In genomic region chr5:144322717-144323116, GRCm38 (mm10) we compare ENCODE assay signal across 21 mouse cellular contexts. TPM values are rescaled to one million over a fixed set of nuclear protein-coding genes. Genes with fewer than 3 reads are reported as not detected.
"Had no signal": no experiment of that assay in that cellular context is flagged by ENCODE, and none has a peak within 500 bp of the region (broad histone marks: within the 10 kb centered on the region; RNA-seq: fewer than 3 reads in every experiment).

No protein-coding gene starts in this region.

- ATAC-seq: intestine, embryonic 16.5 days; liver, embryonic 12.5 days; midbrain, embryonic 13.5 days; midbrain, embryonic 16.5 days had no signal

- H3K27ac ChIP-seq: kidney, embryonic 15.5 days; limb, embryonic 12.5 days; limb, embryonic 15.5 days; liver, embryonic 12.5 days; liver, embryonic 15.5 days; midbrain, embryonic 10.5 days; midbrain, embryonic 13.5 days had no signal

- H3K4me2 ChIP-seq: kidney, embryonic 15.5 days; limb, embryonic 12.5 days; limb, embryonic 15.5 days; liver, embryonic 12.5 days; liver, embryonic 15.5 days; lung, embryonic 14.5 days; midbrain, embryonic 13.5 days had no signal

- H3K9ac ChIP-seq: kidney, embryonic 15.5 days; limb, embryonic 12.5 days; limb, embryonic 15.5 days; liver, embryonic 12.5 days; liver, embryonic 15.5 days; lung, embryonic 14.5 days; midbrain, embryonic 13.5 days had no signal

- H3K36me3 ChIP-seq: kidney, embryonic 15.5 days; limb, embryonic 12.5 days; limb, embryonic 15.5 days; liver, embryonic 12.5 days; liver, embryonic 15.5 days; midbrain, embryonic 10.5 days; midbrain, embryonic 13.5 days had no signal

- H3K27me3 ChIP-seq: kidney, embryonic 15.5 days; limb, embryonic 12.5 days; limb, embryonic 15.5 days; liver, embryonic 12.5 days; liver, embryonic 15.5 days; midbrain, embryonic 13.5 days had no signal

- DNase-seq: kidney, adult 8-10 months; kidney, postnatal 10 days; kidney, postnatal 36 days; left cerebral cortex, postnatal 4 days; lung, embryonic 14.5 days; lung, postnatal 10 days; lung, postnatal 36 days; right cerebral cortex, postnatal 14 days; thymus, adult 18-20 months; thymus, postnatal 36 days had no signal

- H3K4me3 ChIP-seq: kidney, embryonic 15.5 days; limb, embryonic 12.5 days; limb, embryonic 15.5 days; liver, embryonic 12.5 days; liver, embryonic 15.5 days; megakaryocyte, embryonic 14.5 days; midbrain, embryonic 10.5 days; midbrain, embryonic 13.5 days had no signal

- H3K9me3 ChIP-seq: kidney, embryonic 15.5 days; limb, embryonic 12.5 days; limb, embryonic 15.5 days; liver, embryonic 12.5 days; liver, embryonic 15.5 days; megakaryocyte, embryonic 14.5 days; midbrain, embryonic 10.5 days; midbrain, embryonic 13.5 days had no signal

- H3K4me1 ChIP-seq: liver, embryonic 15.5 days; megakaryocyte, embryonic 14.5 days; midbrain, embryonic 13.5 days had no signal

RNA-seq across cellular contexts. Expression of gene Baiap2l1, which starts 35.2 kb away (rescaled TPM):
- total RNA-seq: monocyte, adult 5-6 weeks had no signal
